In the genomic region with DNA sequence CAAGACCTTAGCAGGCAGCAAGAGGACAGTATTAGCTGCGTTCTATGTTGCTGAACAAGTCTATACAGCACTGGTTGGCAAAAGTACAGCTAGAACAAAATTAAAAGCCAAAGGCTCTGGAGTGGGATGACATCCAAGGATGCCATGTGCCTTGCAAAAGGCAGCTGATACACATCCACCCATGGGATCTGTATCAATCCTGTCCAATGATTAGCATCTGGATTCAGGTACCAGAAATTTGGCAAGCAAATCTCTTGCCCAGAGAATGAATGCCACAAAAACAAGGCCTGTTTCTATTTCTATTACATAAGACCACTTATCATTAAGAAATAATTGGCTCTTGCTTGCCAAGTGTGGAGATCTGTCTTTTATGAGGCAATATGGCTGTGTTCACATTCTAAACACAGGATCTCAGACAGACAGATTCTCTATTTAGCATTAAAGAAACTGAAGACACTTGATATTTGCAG, we compare ENCODE assay signal across 25 mouse cellular contexts.
DNase-seq lines count a peak whose midpoint lies in the region; ATAC-seq and TF ChIP-seq lines count a peak whose summit lies in the region.
"Had no signal": no experiment of that assay in that cellular context is flagged by ENCODE, and none has a peak within 500 bp of the region (broad histone marks: within the 10 kb centered on the region; RNA-seq: fewer than 3 reads in every experiment).

No protein-coding gene starts in this region.

- H3K9me3 ChIP-seq in hindbrain, embryonic 14.5 days (ENCODE audit: control insufficient read depth, low read length), result no peaks in the 10 kb centered on the region
- no peaks in the 10 kb centered on the region for H3K9me3 ChIP-seq in hindbrain, embryonic 12.5 days (replicated peaks)
- H3K9me3 ChIP-seq in midbrain, postnatal 0 days (ENCODE audit: low read length), result no peaks in the 10 kb centered on the region
- H3K9me3 ChIP-seq in midbrain, embryonic 16.5 days (replicated peaks; ENCODE audit: control insufficient read depth, low read length, poor library complexity, severe bottlenecking), result no peaks in the 10 kb centered on the region
- H3K9me3 ChIP-seq: embryonic facial prominence, embryonic 13.5 days; neural tube, embryonic 13.5 days had no signal

- no peak overlapping the region for H3K9ac ChIP-seq in hindbrain, embryonic 14.5 days
- H3K9ac ChIP-seq in hindbrain, embryonic 12.5 days, result no peak overlapping the region
- no peak overlapping the region for H3K9ac ChIP-seq in midbrain, postnatal 0 days (replicated peaks; ENCODE audit: low read length, poor library complexity, severe bottlenecking)
- no peak overlapping the region for H3K9ac ChIP-seq in midbrain, embryonic 16.5 days (ENCODE audit: low read depth, low read length)
- H3K9ac ChIP-seq: embryonic facial prominence, embryonic 13.5 days; liver, postnatal 0 days; neural tube, embryonic 13.5 days had no signal

- no peak overlapping the region for H3K4me2 ChIP-seq in hindbrain, embryonic 14.5 days (replicated peaks)
- no peak overlapping the region for H3K4me2 ChIP-seq in hindbrain, embryonic 12.5 days (replicated peaks)
- H3K4me2 ChIP-seq in midbrain, postnatal 0 days (ENCODE audit: low read depth, low read length, poor library complexity, severe bottlenecking), result no peak overlapping the region
- H3K4me2 ChIP-seq in midbrain, embryonic 16.5 days (ENCODE audit: low read length), result no peak overlapping the region
- H3K4me2 ChIP-seq: embryonic facial prominence, embryonic 13.5 days; liver, embryonic 11.5 days; midbrain, embryonic 11.5 days; neural tube, embryonic 13.5 days had no signal

- no peaks in the 10 kb centered on the region for H3K36me3 ChIP-seq in hindbrain, embryonic 14.5 days (replicated peaks; ENCODE audit: control insufficient read depth, insufficient read depth)
- no peaks in the 10 kb centered on the region for H3K36me3 ChIP-seq in hindbrain, embryonic 12.5 days
- H3K36me3 ChIP-seq in midbrain, postnatal 0 days (ENCODE audit: insufficient read depth, low read length), result no peaks in the 10 kb centered on the region
- H3K36me3 ChIP-seq in midbrain, embryonic 16.5 days (ENCODE audit: control insufficient read depth, insufficient read depth, low read length), result no peaks in the 10 kb centered on the region
- H3K36me3 ChIP-seq: embryonic facial prominence, embryonic 13.5 days; neural tube, embryonic 13.5 days had no signal

- DNase-seq in cerebellum, postnatal 10 days, result peak; percentile 31 to 42
- DNase-seq in cerebellum, adult 9-11 months, result no peak
- DNase-seq in hindbrain, embryonic 14.5 days (ENCODE audit: low spot score), result no peak
- DNase-seq in midbrain, postnatal 0 days (ENCODE audit: low spot score), result peak; percentile 36
- DNase-seq in gonadal fat pad, adult 2 months (ENCODE audit: low read depth), result peak; percentile 93
- no peak for DNase-seq in kidney, adult 9 months
- DNase-seq: cerebellum, adult 18-20 months; cerebellum, postnatal 36 days; embryo, embryonic 11 days; gastrocnemius, postnatal 14 days; heart, adult 2 months; kidney, adult 18-20 months; layer of hippocampus, adult 9-11 months; liver, postnatal 0 days; lung, postnatal 14 days; thymus, postnatal 14 days had no signal

- peak; percentile 69; the same call in 1 of the 2 replicates for ATAC-seq in hindbrain, embryonic 14.5 days (ENCODE audit: low FRiP score)
- ATAC-seq in hindbrain, embryonic 12.5 days (ENCODE audit: low FRiP score), result no peak
- no peak for ATAC-seq in midbrain, postnatal 0 days (ENCODE audit: low FRiP score)
- no peak for ATAC-seq in midbrain, embryonic 16.5 days
- ATAC-seq: liver, postnatal 0 days had no signal

- no peaks in the 10 kb centered on the region for H3K27me3 ChIP-seq in hindbrain, embryonic 14.5 days (ENCODE audit: control insufficient read depth, insufficient read depth, low read length)
- H3K27me3 ChIP-seq in hindbrain, embryonic 12.5 days, result no peaks in the 10 kb centered on the region
- no peaks in the 10 kb centered on the region for H3K27me3 ChIP-seq in midbrain, postnatal 0 days (ENCODE audit: insufficient read depth, low read length)
- H3K27me3 ChIP-seq in midbrain, embryonic 16.5 days (ENCODE audit: control insufficient read depth, insufficient read depth, low read depth, low read length), result no peaks in the 10 kb centered on the region
- H3K27me3 ChIP-seq: embryonic facial prominence, embryonic 13.5 days; neural tube, embryonic 13.5 days had no signal

- no peak overlapping the region for H3K27ac ChIP-seq in hindbrain, embryonic 14.5 days
- H3K27ac ChIP-seq in hindbrain, embryonic 12.5 days, result no peak overlapping the region
- no peak overlapping the region for H3K27ac ChIP-seq in midbrain, postnatal 0 days (ENCODE audit: low read depth, low read length)
- no peak overlapping the region for H3K27ac ChIP-seq in midbrain, embryonic 16.5 days (ENCODE audit: low read length)
- H3K27ac ChIP-seq: embryonic facial prominence, embryonic 13.5 days; heart, adult 2 months; kidney, postnatal 0 days; left cerebral cortex, adult 2 months; neural tube, embryonic 13.5 days had no signal

- no peak overlapping the region for H3K4me3 ChIP-seq in hindbrain, embryonic 14.5 days (replicated peaks; ENCODE audit: low read length)
- H3K4me3 ChIP-seq in hindbrain, embryonic 12.5 days, result no peak overlapping the region
- no peak overlapping the region for H3K4me3 ChIP-seq in midbrain, postnatal 0 days (ENCODE audit: low read depth, low read length)
- H3K4me3 ChIP-seq in midbrain, embryonic 16.5 days (ENCODE audit: low read depth, low read length), result no peak overlapping the region
- H3K4me3 ChIP-seq: embryonic facial prominence, embryonic 13.5 days; erythroblast, embryonic 14.5 days; heart, adult 2 months; left cerebral cortex, adult 2 months; neural tube, embryonic 13.5 days had no signal

- TF ChIP-seq CTCF in midbrain, postnatal 0 days (IDR thresholded peaks at IDR 0.05), result 0 out of 2 replicates have a peak, but pooled peaks have one; percentile 6

- no peaks in the 10 kb centered on the region for H3K4me1 ChIP-seq in hindbrain, embryonic 14.5 days (replicated peaks; ENCODE audit: control insufficient read depth, insufficient read depth, low read length)
- H3K4me1 ChIP-seq in hindbrain, embryonic 12.5 days, result no peaks in the 10 kb centered on the region
- no peaks in the 10 kb centered on the region for H3K4me1 ChIP-seq in midbrain, postnatal 0 days (ENCODE audit: insufficient read depth, low read length)
- no peaks in the 10 kb centered on the region for H3K4me1 ChIP-seq in midbrain, embryonic 16.5 days (ENCODE audit: control insufficient read depth, insufficient read depth, low read length)
- H3K4me1 ChIP-seq: embryonic facial prominence, embryonic 13.5 days; neural tube, embryonic 13.5 days had no signal

- 84% methylated on average over 1 of the region's 1 CpGs for WGBS in hindbrain, embryonic 14.5 days
- WGBS in hindbrain, embryonic 12.5 days, result 88% methylated on average over 1 of the region's 1 CpGs
- WGBS in midbrain, postnatal 0 days, result 83% methylated on average over 1 of the region's 1 CpGs
- 84% methylated on average over 1 of the region's 1 CpGs for WGBS in midbrain, embryonic 16.5 days

Comparison
In these comparisons a context has a peak if more than half of its experiments do, and no peak if none do; other contexts are left out.
1. DNase-seq: peak in cerebellum, postnatal 10 days (2 of 2), midbrain, postnatal 0 days (single experiment) and gonadal fat pad, adult 2 months (single experiment); none in cerebellum, adult 9-11 months (single experiment), hindbrain, embryonic 14.5 days (single experiment) and kidney, adult 9 months (single experiment).